Mouse (Mus musculus): Measurements from ENCODE around the gene Il1rn. TPM values are rescaled to one million over a fixed set of nuclear protein-coding genes. Genes with fewer than 3 reads are reported as not detected.

The Il1rn gene
- polyA plus RNA-seq (2011; ENCODE audit: insufficient read depth, insufficient read length, low read depth, missing spikeins): not detected in 2 replicates

DNA sequence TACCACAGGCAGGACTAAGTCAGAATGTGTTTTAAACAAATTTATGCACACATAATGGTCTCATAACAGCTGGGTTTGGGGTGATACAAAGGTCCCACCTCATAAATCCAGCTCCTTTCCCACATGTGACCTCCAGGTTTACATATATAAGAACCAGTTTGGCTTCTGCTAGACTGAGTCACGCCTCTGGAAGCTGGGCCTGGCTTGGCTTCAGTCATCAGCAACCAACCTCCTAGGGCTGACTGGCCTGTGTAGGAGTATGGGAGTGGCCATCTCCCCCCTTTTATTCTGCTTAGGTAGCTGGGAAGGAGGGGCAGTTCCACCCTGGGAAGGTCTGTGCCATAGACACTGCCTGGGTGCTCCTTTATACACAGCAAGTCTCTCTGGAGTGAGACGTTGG lies at the start of gene Il1rn:
Gene Il1rn, plus strand, starts transcription at position 309 of the 400 bp plus-strand sequence.
- Histone ChIP-seq H3K27me3 (ENCODE audit: control insufficient read depth, insufficient read depth, low read length, poor library complexity, severe bottlenecking) (no peaks in the 10 kb centered on the region), H3K4me1 (ENCODE audit: control insufficient read depth, insufficient read depth, low read length) (no peaks in the 10 kb centered on the region), H3K4me3 (ENCODE audit: low read depth, low read length) (no peak within 1 kb of the TSS), H3K36me3 (ENCODE audit: control insufficient read depth, insufficient read depth, low read length, poor library complexity, severe bottlenecking) (no peaks in the 10 kb centered on the region), H3K9ac (ENCODE audit: low read depth, poor library complexity, severe bottlenecking) (no peak within 1 kb of the TSS), H3K9me3 (replicated peaks; ENCODE audit: control insufficient read depth, insufficient read depth, low read length, poor library complexity, severe bottlenecking) (no peaks in the 10 kb centered on the region), H3K27ac (ENCODE audit: insufficient read depth, low read length) (no peak within 1 kb of the TSS)
- no peak for TF ChIP-seq CTCF (IDR thresholded peaks at IDR 0.05; ENCODE audit: low read depth, low read length)
- no peak for TF ChIP-seq POLR2A (IDR thresholded peaks at IDR 0.05; ENCODE audit: insufficient read depth, low read length)
- TF ChIP-seq EP300 (IDR thresholded peaks at IDR 0.05; ENCODE audit: insufficient read depth, low read depth, low read length): no peak

- Histone ChIP-seq H3K27me3 (ENCODE audit: control insufficient read depth, insufficient read depth, low read length, poor library complexity, severe bottlenecking) (no peaks in the 10 kb centered on the region), H3K4me1 (ENCODE audit: control insufficient read depth, insufficient read depth, low read length) (no peaks in the 10 kb centered on the region), H3K4me3 (ENCODE audit: low read depth, low read length) (no peak within 1 kb of the TSS), H3K27ac (ENCODE audit: insufficient read depth, low read length) (no peak within 1 kb of the TSS), H3K9ac (ENCODE audit: low read depth, poor library complexity, severe bottlenecking) (no peak within 1 kb of the TSS), H3K36me3 (ENCODE audit: control insufficient read depth, insufficient read depth, low read length, poor library complexity, severe bottlenecking) (no peaks in the 10 kb centered on the region), H3K9me3 (replicated peaks; ENCODE audit: control insufficient read depth, insufficient read depth, low read length, poor library complexity, severe bottlenecking) (no peaks in the 10 kb centered on the region)
- no peak for TF ChIP-seq CTCF (IDR thresholded peaks at IDR 0.05; ENCODE audit: low read depth, low read length)
- no peak for TF ChIP-seq POLR2A (IDR thresholded peaks at IDR 0.05; ENCODE audit: insufficient read depth, low read length)
- no peak for TF ChIP-seq EP300 (IDR thresholded peaks at IDR 0.05; ENCODE audit: insufficient read depth, low read depth, low read length)
Measured at GRCm38 (mm10) chr2:24290896-24291295, 45.8 kb upstream of the Il1rn start, which contains the start of gene Il1f10. Il1f10 (plus strand) TSS chr2:24291196.

DNA sequence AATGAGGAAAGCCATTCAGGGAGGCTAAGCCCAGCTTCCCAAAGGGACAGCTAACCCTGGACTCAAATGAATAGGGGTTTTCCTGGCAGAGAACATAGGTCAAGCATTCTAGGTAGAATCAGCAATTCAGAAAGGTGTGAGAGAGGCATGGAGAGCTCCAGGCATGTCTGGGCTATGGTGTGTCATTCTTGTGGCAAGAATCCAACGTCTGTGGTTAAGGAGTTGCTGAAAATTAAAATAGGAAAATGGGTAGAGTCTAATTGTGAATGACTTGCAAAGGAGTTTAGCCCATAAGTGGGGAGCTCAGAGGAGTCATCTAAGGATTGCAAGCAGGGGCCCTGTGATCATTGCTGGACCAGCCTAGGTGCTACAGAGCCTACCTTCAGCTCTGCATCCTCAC lies 42.0 kb upstream of the Il1rn start:
- Histone ChIP-seq H3K36me3 (ENCODE audit: control insufficient read depth, insufficient read depth, low read length, poor library complexity, severe bottlenecking) (no peaks in the 10 kb centered on the region), H3K27ac (ENCODE audit: insufficient read depth, low read length) (no peak overlapping the region), H3K9me3 (replicated peaks; ENCODE audit: control insufficient read depth, insufficient read depth, low read length, poor library complexity, severe bottlenecking) (no peaks in the 10 kb centered on the region), H3K27me3 (ENCODE audit: control insufficient read depth, insufficient read depth, low read length, poor library complexity, severe bottlenecking) (no peaks in the 10 kb centered on the region), H3K9ac (ENCODE audit: low read depth, poor library complexity, severe bottlenecking) (no peak overlapping the region), H3K4me3 (ENCODE audit: low read depth, low read length) (no peak overlapping the region), H3K4me1 (ENCODE audit: control insufficient read depth, insufficient read depth, low read length) (no peaks in the 10 kb centered on the region)
- no peak for TF ChIP-seq POLR2A (IDR thresholded peaks at IDR 0.05; ENCODE audit: insufficient read depth, low read length)
- TF ChIP-seq CTCF (IDR thresholded peaks at IDR 0.05; ENCODE audit: low read depth, low read length): no peak
- TF ChIP-seq EP300 (IDR thresholded peaks at IDR 0.05; ENCODE audit: insufficient read depth, low read depth, low read length): no peak

- H3K36me3 ChIP-seq (ENCODE audit: control insufficient read depth, insufficient read depth, low read length, poor library complexity, severe bottlenecking): no peaks in the 10 kb centered on the region
- H3K4me3 ChIP-seq (ENCODE audit: low read depth, low read length): no peak overlapping the region
- H3K27ac ChIP-seq (ENCODE audit: insufficient read depth, low read length): no peak overlapping the region
- no peaks in the 10 kb centered on the region for H3K27me3 ChIP-seq (ENCODE audit: control insufficient read depth, insufficient read depth, low read length, poor library complexity, severe bottlenecking)
- H3K9ac ChIP-seq (ENCODE audit: low read depth, poor library complexity, severe bottlenecking): no peak overlapping the region
- H3K4me1 ChIP-seq (ENCODE audit: control insufficient read depth, insufficient read depth, low read length): no peaks in the 10 kb centered on the region
- no peak for TF ChIP-seq POLR2A (IDR thresholded peaks at IDR 0.05; ENCODE audit: insufficient read depth, low read length)
- no peak for TF ChIP-seq EP300 (IDR thresholded peaks at IDR 0.05; ENCODE audit: insufficient read depth, low read depth, low read length)
- TF ChIP-seq CTCF (IDR thresholded peaks at IDR 0.05; ENCODE audit: low read depth, low read length): peak; percentile 15
- H3K9me3 ChIP-seq (replicated peaks; ENCODE audit: control insufficient read depth, insufficient read depth, low read length, poor library complexity, severe bottlenecking): no peaks in the 10 kb centered on the region
Measured at GRCm38 (mm10) chr2:24296837-24297236, 39.8 kb upstream of the Il1rn start.

DNA sequence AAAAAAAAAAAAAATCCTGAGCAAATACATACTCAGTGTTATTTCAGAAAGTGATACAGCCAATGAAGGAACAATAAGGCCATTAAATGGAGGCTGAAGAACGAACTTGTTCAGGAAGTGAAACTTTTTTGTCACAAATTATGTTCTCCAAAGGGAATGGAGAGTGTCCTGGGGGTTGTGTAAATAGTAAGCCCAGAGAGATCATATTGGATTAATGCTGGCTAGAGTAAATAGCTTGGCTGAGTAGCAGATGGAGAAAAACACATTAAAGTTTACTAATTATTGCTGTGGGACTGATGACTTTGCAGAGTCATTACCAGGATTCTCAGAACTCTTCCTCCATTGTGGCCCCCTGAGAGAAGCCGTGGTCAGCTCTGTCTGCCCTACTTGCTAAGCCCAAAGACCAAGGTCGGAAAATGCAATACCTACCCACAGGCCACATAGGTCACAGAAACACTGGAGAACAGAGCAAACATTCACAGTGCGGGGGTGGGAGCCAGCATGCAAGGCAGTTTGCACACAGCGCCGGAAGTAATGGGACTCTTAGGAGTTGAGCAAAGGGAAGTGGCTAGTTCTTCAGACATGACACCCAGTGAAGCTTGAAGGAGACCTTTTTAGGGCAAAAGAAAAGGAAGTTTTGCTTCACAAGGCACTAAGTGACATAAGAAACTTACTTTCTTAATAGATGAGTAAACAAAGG lies 25.2 kb upstream of the Il1rn start:
- H3K9me3 ChIP-seq (replicated peaks; ENCODE audit: control insufficient read depth, insufficient read depth, low read length, poor library complexity, severe bottlenecking): no peaks in the 10 kb centered on the region
- no peaks in the 10 kb centered on the region; the same call in 1 of the 2 replicates for H3K27me3 ChIP-seq (ENCODE audit: control insufficient read depth, insufficient read depth, low read length, poor library complexity, severe bottlenecking)
- no peaks in the 10 kb centered on the region for H3K36me3 ChIP-seq (ENCODE audit: control insufficient read depth, insufficient read depth, low read length, poor library complexity, severe bottlenecking)
- no peak overlapping the region for H3K4me3 ChIP-seq (ENCODE audit: low read depth, low read length)
- H3K4me1 ChIP-seq (ENCODE audit: control insufficient read depth, insufficient read depth, low read length): no peaks in the 10 kb centered on the region
- TF ChIP-seq CTCF (IDR thresholded peaks at IDR 0.05; ENCODE audit: low read depth, low read length) (no peak), EP300 (IDR thresholded peaks at IDR 0.05; ENCODE audit: insufficient read depth, low read depth, low read length) (no peak), POLR2A (IDR thresholded peaks at IDR 0.05; ENCODE audit: insufficient read depth, low read length) (no peak)
- no peak overlapping the region for H3K27ac ChIP-seq (ENCODE audit: insufficient read depth, low read length)
- no peak overlapping the region for H3K9ac ChIP-seq (ENCODE audit: low read depth, poor library complexity, severe bottlenecking)

DNA sequence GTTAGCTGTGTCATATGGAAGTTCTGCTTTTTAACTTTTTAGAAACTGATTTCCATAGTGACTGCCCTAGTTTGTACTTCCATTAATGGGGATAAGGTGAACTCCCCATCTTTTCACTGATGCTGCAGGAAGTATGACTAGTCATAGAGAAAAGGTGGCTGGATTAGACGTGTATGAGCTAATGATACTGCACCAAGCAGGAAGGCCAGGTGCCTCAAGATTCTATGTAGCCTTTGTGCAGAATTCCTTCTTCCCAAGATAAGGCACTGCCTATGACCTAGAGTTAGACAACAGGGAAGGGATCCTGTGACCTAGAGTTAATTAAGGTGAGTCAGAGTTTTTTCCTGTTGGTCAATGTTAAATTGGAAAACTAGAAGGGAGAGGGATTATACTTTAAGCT lies 19.7 kb upstream of the Il1rn start:
- no peak overlapping the region for H3K4me3 ChIP-seq (ENCODE audit: low read depth, low read length)
- H3K9me3 ChIP-seq (replicated peaks; ENCODE audit: control insufficient read depth, insufficient read depth, low read length, poor library complexity, severe bottlenecking): 0 out of 2 replicates have a peak, but pooled peaks cover 2% of the 10 kb centered on the region
- H3K4me1 ChIP-seq (ENCODE audit: control insufficient read depth, insufficient read depth, low read length): no peaks in the 10 kb centered on the region
- no peak overlapping the region for H3K9ac ChIP-seq (ENCODE audit: low read depth, poor library complexity, severe bottlenecking)
- no peak overlapping the region for H3K27ac ChIP-seq (ENCODE audit: insufficient read depth, low read length)
- no peaks in the 10 kb centered on the region; the same call in 1 of the 2 replicates for H3K27me3 ChIP-seq (ENCODE audit: control insufficient read depth, insufficient read depth, low read length, poor library complexity, severe bottlenecking)
- TF ChIP-seq POLR2A (IDR thresholded peaks at IDR 0.05; ENCODE audit: insufficient read depth, low read length): no peak
- H3K36me3 ChIP-seq (ENCODE audit: control insufficient read depth, insufficient read depth, low read length, poor library complexity, severe bottlenecking): no peaks in the 10 kb centered on the region

All from ES-Bruce4 (cell line).